In the genomic region with DNA sequence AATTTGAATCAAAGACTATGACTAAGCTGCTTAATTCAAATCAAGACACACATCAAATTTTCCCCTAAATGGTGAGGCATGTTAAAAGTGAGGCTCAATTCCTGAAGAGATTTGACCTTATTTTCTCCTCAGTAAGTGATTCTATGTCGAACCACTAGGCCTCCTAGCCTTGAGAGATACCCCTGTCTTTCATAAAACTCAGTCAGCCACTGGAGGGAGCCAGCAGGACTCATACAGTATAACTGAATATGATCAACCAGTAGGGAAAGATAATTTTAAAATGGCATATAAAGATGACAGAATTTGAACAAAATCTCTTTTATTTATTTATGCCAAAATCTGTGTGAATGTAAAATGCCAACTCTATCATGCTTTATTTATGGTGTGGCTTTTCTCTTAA, we compare ENCODE assay signal across 8 mouse cellular contexts.
DNase-seq lines count a peak whose midpoint lies in the region; ATAC-seq and TF ChIP-seq lines count a peak whose summit lies in the region.

No protein-coding gene starts in this region.

- no peaks in the 10 kb centered on the region for H3K9me3 ChIP-seq in heart, embryonic 10.5 days
- no peaks in the 10 kb centered on the region for H3K9me3 ChIP-seq in stomach, postnatal 0 days (ENCODE audit: control insufficient read depth, low read length)

- ATAC-seq in stomach, postnatal 0 days (ENCODE audit: low FRiP score, low TSS enrichment): no peak

- no peaks in the 10 kb centered on the region for H3K27me3 ChIP-seq in heart, embryonic 10.5 days (ENCODE audit: insufficient read depth, poor library complexity, severe bottlenecking)
- H3K27me3 ChIP-seq in stomach, postnatal 0 days (ENCODE audit: control insufficient read depth, insufficient read depth, low read length): no peaks in the 10 kb centered on the region

- no peak for TF ChIP-seq EP300 in stomach, postnatal 0 days (optimal IDR thresholded peaks at IDR 0.05)

- peak; percentile 9 to 44 for DNase-seq in heart, adult 18-20 months
- no peak for DNase-seq in heart, embryonic 10.5 days (ENCODE audit: low spot score)
- peak; percentile 4 to 17 for DNase-seq in spleen, postnatal 36 days (ENCODE audit: low spot score in 2 of 2)
- no peak for DNase-seq in spleen, postnatal 4 days (ENCODE audit: low spot score in 2 of 2)
- peak; percentile 66 to 84 for DNase-seq in frontal cortex, adult 2 months (ENCODE audit: extremely low spot score in 1 of 2, low spot score in 1 of 2)
- peak; percentile 48 to 62 for DNase-seq in left cerebral cortex, postnatal 10 days (ENCODE audit: extremely low spot score in 1 of 2, low spot score in 2 of 2)
- DNase-seq in stomach, postnatal 0 days (ENCODE audit: low spot score): no peak
- DNase-seq in cerebellum, adult 9-11 months: no peak

- H3K36me3 ChIP-seq in heart, embryonic 10.5 days: no peaks in the 10 kb centered on the region
- H3K36me3 ChIP-seq in stomach, postnatal 0 days (ENCODE audit: control insufficient read depth, insufficient read depth, low read length): no peaks in the 10 kb centered on the region

- H3K4me1 ChIP-seq in heart, embryonic 10.5 days: peaks cover 10% of the 10 kb centered on the region
- no peaks in the 10 kb centered on the region for H3K4me1 ChIP-seq in stomach, postnatal 0 days (replicated peaks; ENCODE audit: control insufficient read depth, insufficient read depth)

- peak; percentile 74 for TF ChIP-seq CTCF in stomach, postnatal 0 days (IDR thresholded peaks at IDR 0.05; ENCODE audit: low read depth)

- H3K27ac ChIP-seq in heart, embryonic 10.5 days: no peak overlapping the region
- H3K27ac ChIP-seq in stomach, postnatal 0 days (replicated peaks): no peak overlapping the region

- H3K4me3 ChIP-seq in heart, embryonic 10.5 days: no peak overlapping the region
- H3K4me3 ChIP-seq in stomach, postnatal 0 days (ENCODE audit: low read depth, low read length): no peak overlapping the region

- 68% methylated on average over 1 of the region's 1 CpGs for WGBS in heart, embryonic 10.5 days
- 57% methylated on average over 1 of the region's 1 CpGs for WGBS in stomach, postnatal 0 days

- H3K4me2 ChIP-seq in stomach, postnatal 0 days (replicated peaks; ENCODE audit: low read depth): no peak overlapping the region

- H3K9ac ChIP-seq in stomach, postnatal 0 days (ENCODE audit: low read length): no peak overlapping the region

- intact Hi-C loops in left cerebral cortex, postnatal 10 days (cut with DNase I): no loop called here

Comparison
In these comparisons a context has a peak if more than half of its experiments do, and no peak if none do; other contexts are left out.
1. DNase-seq: peak in heart, adult 18-20 months (2 of 2), spleen, postnatal 36 days (2 of 2), frontal cortex, adult 2 months (2 of 2) and left cerebral cortex, postnatal 10 days (2 of 2); none in heart, embryonic 10.5 days (single experiment), spleen, postnatal 4 days (0 of 2), stomach, postnatal 0 days (single experiment) and cerebellum, adult 9-11 months (single experiment).